Mouse (Mus musculus) liver, postnatal 0 days (tissue): ENCODE measurements around the gene Tpcn1.

Experiments
- CTCF ChIP-seq: sonication (generic); IDR thresholded peaks from 2 replicates; pipeline ENCODE4 v1.5.1; 2016; ENCODE audit warnings: antibody characterized with exemption, low read depth
- EP300 ChIP-seq: IDR thresholded peaks from 2 replicates; pipeline ENCODE4 v1.6.1; 2016; ENCODE audit warnings: antibody characterized with exemption, low read depth, mild to moderate bottlenecking

DNA sequence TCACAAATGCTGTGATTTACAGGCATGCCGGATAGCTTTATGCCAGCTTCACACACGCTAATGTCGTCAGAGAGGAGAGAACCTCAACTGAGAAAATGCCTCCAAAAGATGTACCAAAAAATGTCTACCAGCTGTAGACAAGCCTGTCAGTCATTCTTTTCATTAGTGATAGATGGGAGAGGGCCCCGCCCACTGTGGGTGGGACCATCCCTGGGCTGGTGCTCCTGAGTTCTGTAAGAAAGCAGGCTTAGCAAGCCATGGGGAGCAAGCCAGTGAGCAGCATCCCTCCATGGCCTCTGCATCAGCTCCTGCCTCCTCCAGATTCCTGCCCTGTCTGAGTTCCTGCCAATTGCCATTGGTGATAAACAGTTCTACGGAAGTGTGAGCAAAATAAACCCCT lies 47.2 kb upstream of the Tpcn1 start:
- no peak for TF ChIP-seq CTCF
- TF ChIP-seq EP300: no peak
